Mouse (Mus musculus): ENCODE results near the gene Cyp2w1. TPM values are rescaled to one million over a fixed set of nuclear protein-coding genes. Genes with fewer than 3 reads are reported as not detected.

The Cyp2w1 gene
- polyA plus RNA-seq, 1 experiment from 2014 or later, result 4.8 TPM

DNA sequence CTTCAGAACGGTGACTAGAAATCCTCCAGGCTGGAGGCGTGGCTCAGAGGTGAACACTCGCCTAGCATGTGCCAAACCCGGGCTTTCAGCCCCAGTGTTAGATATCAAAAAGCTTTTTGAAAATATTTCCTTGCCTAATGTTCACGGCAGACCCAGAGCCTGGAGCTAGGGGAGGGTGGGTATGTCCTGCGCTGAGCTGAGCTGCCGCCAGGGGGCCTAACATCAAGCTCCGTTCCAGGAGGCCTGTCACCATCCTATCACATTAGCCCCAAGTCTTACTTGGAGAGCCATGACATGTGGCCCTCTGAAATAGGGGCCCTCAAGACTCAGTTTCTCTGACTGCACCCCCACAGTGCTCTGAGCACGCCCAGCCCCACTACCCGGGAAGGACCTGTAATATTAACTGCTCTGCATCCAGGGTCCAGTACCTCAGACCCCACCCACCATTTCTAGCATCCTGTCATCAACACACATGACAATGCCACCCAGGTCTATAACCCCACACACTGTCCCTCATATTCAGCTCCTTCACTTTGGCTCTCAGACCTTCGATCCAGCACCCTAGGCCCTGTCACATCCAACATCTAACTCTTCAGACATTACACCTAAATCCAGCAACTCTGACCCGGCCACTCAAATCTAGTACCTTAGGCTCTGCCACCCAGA, 8.3 kb upstream of the Cyp2w1 start:
- peak; percentile 87 for DNase-seq (ENCODE audit: low spot score)

GRCm38 (mm10) chr5:139344687-139345363, 7.6 kb upstream of the Cyp2w1 start:
- DNase-seq (ENCODE audit: low spot score), result peak; percentile 98
- peaks cover 9% of the 10 kb centered on the region; the same call in 1 of the 2 replicates for H3K36me3 ChIP-seq (ENCODE audit: control insufficient read depth, insufficient read depth, low read length)
- peak overlapping the region; percentile 95 for H3K4me2 ChIP-seq (replicated peaks; ENCODE audit: low read depth)
- WGBS, result under 1% methylated on average over 33 of the region's 33 CpGs
- no peak for TF ChIP-seq CTCF (IDR thresholded peaks at IDR 0.05; ENCODE audit: low read depth)
- no peak for TF ChIP-seq EP300 (optimal IDR thresholded peaks at IDR 0.05)
- no peaks in the 10 kb centered on the region for H3K9me3 ChIP-seq (ENCODE audit: control insufficient read depth, low read length)
- no peaks in the 10 kb centered on the region for H3K27me3 ChIP-seq (ENCODE audit: control insufficient read depth, insufficient read depth, low read length)
- peaks cover 6% of the 10 kb centered on the region; the same call in 1 of the 2 replicates for H3K4me1 ChIP-seq (replicated peaks; ENCODE audit: control insufficient read depth, insufficient read depth)
- peak; percentile 89 for ATAC-seq (ENCODE audit: low FRiP score, low TSS enrichment)
- H3K27ac ChIP-seq (replicated peaks), result peak overlapping the region; percentile 87
- H3K9ac ChIP-seq (ENCODE audit: low read length), result peak overlapping the region; percentile 87
- H3K4me3 ChIP-seq (ENCODE audit: low read depth, low read length), result peak overlapping the region; percentile 91

More for the DNA sequence above, 8.3 kb upstream of the Cyp2w1 start:
- ATAC-seq (ENCODE audit: low FRiP score, low TSS enrichment), result peak; percentile 72
- peaks cover 6% of the 10 kb centered on the region; the same call in 1 of the 2 replicates for H3K4me1 ChIP-seq (replicated peaks; ENCODE audit: control insufficient read depth, insufficient read depth)
- no peaks in the 10 kb centered on the region for H3K27me3 ChIP-seq (ENCODE audit: control insufficient read depth, insufficient read depth, low read length)
- WGBS, result 3% methylated on average over 12 of the region's 12 CpGs
- no peaks in the 10 kb centered on the region for H3K9me3 ChIP-seq (ENCODE audit: control insufficient read depth, low read length)
- peak overlapping the region; percentile 95 for H3K4me2 ChIP-seq (replicated peaks; ENCODE audit: low read depth)
- H3K36me3 ChIP-seq (ENCODE audit: control insufficient read depth, insufficient read depth, low read length), result peaks cover 10% of the 10 kb centered on the region; the same call in 1 of the 2 replicates
- peak overlapping the region; percentile 87 for H3K27ac ChIP-seq (replicated peaks)
- peak overlapping the region; percentile 87 for H3K9ac ChIP-seq (ENCODE audit: low read length)
- TF ChIP-seq CTCF (IDR thresholded peaks at IDR 0.05; ENCODE audit: low read depth) (peak; percentile 88), EP300 (optimal IDR thresholded peaks at IDR 0.05) (no peak)
- peak overlapping the region; percentile 91 for H3K4me3 ChIP-seq (ENCODE audit: low read depth, low read length)

GRCm38 (mm10) chr5:139345364-139345714, 7.1 kb upstream of the Cyp2w1 start:
- H3K9me3 ChIP-seq (ENCODE audit: control insufficient read depth, low read length), result no peaks in the 10 kb centered on the region
- DNase-seq (ENCODE audit: low spot score) (no peak), ATAC-seq (ENCODE audit: low FRiP score, low TSS enrichment) (peak; percentile 11)
- peak overlapping the region; percentile 59; the same call in 1 of the 2 replicates for H3K9ac ChIP-seq (ENCODE audit: low read length)
- H3K27ac ChIP-seq (replicated peaks), result peak overlapping the region; percentile 86
- H3K4me1 ChIP-seq (replicated peaks; ENCODE audit: control insufficient read depth, insufficient read depth), result peaks cover 6% of the 10 kb centered on the region; the same call in 1 of the 2 replicates
- TF ChIP-seq EP300 (optimal IDR thresholded peaks at IDR 0.05) (no peak), CTCF (IDR thresholded peaks at IDR 0.05; ENCODE audit: low read depth) (no peak)
- peak overlapping the region; percentile 50 for H3K4me2 ChIP-seq (replicated peaks; ENCODE audit: low read depth)
- H3K36me3 ChIP-seq (ENCODE audit: control insufficient read depth, insufficient read depth, low read length), result peaks cover 9% of the 10 kb centered on the region; the same call in 1 of the 2 replicates
- H3K4me3 ChIP-seq (ENCODE audit: low read depth, low read length), result peak overlapping the region; percentile 91
- no peaks in the 10 kb centered on the region for H3K27me3 ChIP-seq (ENCODE audit: control insufficient read depth, insufficient read depth, low read length)
- WGBS, result 4% methylated on average over 5 of the region's 5 CpGs

- H3K4me3 ChIP-seq (ENCODE audit: low read depth, low read length), result no peak overlapping the region
- TF ChIP-seq EP300 (optimal IDR thresholded peaks at IDR 0.05) (no peak), CTCF (IDR thresholded peaks at IDR 0.05; ENCODE audit: low read depth) (no peak)
- ATAC-seq (ENCODE audit: low FRiP score, low TSS enrichment) (no peak), DNase-seq (ENCODE audit: low spot score) (no peak)
- no peak overlapping the region for H3K9ac ChIP-seq (ENCODE audit: low read length)
- no peaks in the 10 kb centered on the region for H3K27me3 ChIP-seq (ENCODE audit: control insufficient read depth, insufficient read depth, low read length)
- no peak overlapping the region for H3K4me2 ChIP-seq (replicated peaks; ENCODE audit: low read depth)
- peaks cover 6% of the 10 kb centered on the region; the same call in 1 of the 2 replicates for H3K36me3 ChIP-seq (ENCODE audit: control insufficient read depth, insufficient read depth, low read length)
- peaks cover 12% of the 10 kb centered on the region for H3K4me1 ChIP-seq (replicated peaks; ENCODE audit: control insufficient read depth, insufficient read depth)
- no peaks in the 10 kb centered on the region for H3K9me3 ChIP-seq (ENCODE audit: control insufficient read depth, low read length)
- peak overlapping the region; percentile 71 for H3K27ac ChIP-seq (replicated peaks)
- 50% methylated on average over 1 of the region's 1 CpGs for WGBS
Measured at GRCm38 (mm10) chr5:139347225-139347624, 5.2 kb upstream of the Cyp2w1 start.

DNA sequence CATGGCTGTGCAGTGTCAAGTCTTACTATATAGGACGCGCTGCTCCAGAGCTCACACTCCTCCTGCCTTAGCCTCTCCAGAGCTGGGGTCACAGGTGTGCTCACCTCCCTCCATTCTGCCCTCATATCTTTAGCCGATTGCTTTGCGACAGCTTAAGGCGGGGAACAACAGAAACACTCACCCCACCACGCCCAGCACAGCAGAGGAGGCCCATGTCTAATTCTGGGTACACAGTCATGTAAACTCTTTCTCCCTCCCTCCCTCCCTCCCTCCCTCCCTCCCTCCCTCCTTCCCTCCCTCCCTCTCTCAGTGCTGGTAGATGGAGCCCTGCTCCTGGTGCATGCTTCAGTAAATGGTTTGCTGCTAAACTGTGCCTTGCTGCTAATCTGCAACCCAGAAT, 2.7 kb upstream of the Cyp2w1 start:
- peak; percentile 27 for ATAC-seq (ENCODE audit: low FRiP score, low TSS enrichment)
- Histone ChIP-seq H3K4me1 (replicated peaks; ENCODE audit: control insufficient read depth, insufficient read depth) (peaks cover 12% of the 10 kb centered on the region), H3K27me3 (ENCODE audit: control insufficient read depth, insufficient read depth, low read length) (no peaks in the 10 kb centered on the region), H3K9me3 (ENCODE audit: control insufficient read depth, low read length) (no peaks in the 10 kb centered on the region), H3K36me3 (ENCODE audit: control insufficient read depth, insufficient read depth, low read length) (no peaks in the 10 kb centered on the region), H3K4me2 (replicated peaks; ENCODE audit: low read depth) (peak overlapping the region; percentile 5; the same call in 1 of the 2 replicates), H3K9ac (ENCODE audit: low read length) (no peak overlapping the region), H3K4me3 (ENCODE audit: low read depth, low read length) (no peak overlapping the region), H3K27ac (replicated peaks) (peak overlapping the region; percentile 80)
- no peak for TF ChIP-seq CTCF (IDR thresholded peaks at IDR 0.05; ENCODE audit: low read depth)
- no peak for TF ChIP-seq EP300 (optimal IDR thresholded peaks at IDR 0.05)
- DNase-seq (ENCODE audit: low spot score), result peak; percentile 75
- WGBS, result 50% methylated on average over 6 of the region's 6 CpGs
